Mouse (Mus musculus) liver, postnatal 0 days (tissue): ENCODE measurements around the gene Enpep. TPM values are rescaled to one million over a fixed set of nuclear protein-coding genes. Genes with fewer than 3 reads are reported as not detected.
A peak's percentile ranks its signal among the peaks of the same experiment; 100 is the strongest.

ENCODE experiments used
- ATAC-seq: fragments of 200-750 bp; cut with Nextera tagmentation; 2 replicates; pipeline ENCODE4 v1.8.0; 2017; ENCODE audit warnings: mild to moderate bottlenecking, moderate library complexity
- DNase-seq: peaks from one replicate; pipeline ENCODE4 v3.0.0-alpha.2; 2016
- H3K27ac ChIP-seq: fragments of 300-500 bp; sonication (generic); 2 replicates; pipeline ENCODE4 v1.5.1; 2014; ENCODE audit warnings: antibody characterized with exemption, moderate library complexity, mild to moderate bottlenecking, low read depth
- H3K27me3 ChIP-seq: fragments of 300-500 bp; sonication (generic); 2 replicates; pipeline ENCODE4 v1.6.1; 2014; ENCODE audit warnings: low read length, control low read depth, mixed read lengths; ENCODE audit not compliant: insufficient read depth
- H3K36me3 ChIP-seq: fragments of 300-500 bp; sonication (generic); replicated peaks from 2 replicates; pipeline ENCODE4 v1.6.1; 2014; ENCODE audit warnings: mild to moderate bottlenecking, control low read depth, low read length, moderate library complexity, mixed read lengths; ENCODE audit not compliant: insufficient read depth
- H3K4me1 ChIP-seq: fragments of 300-500 bp; sonication (generic); 2 replicates; pipeline ENCODE4 v1.6.1; 2014; ENCODE audit warnings: antibody characterized with exemption, mild to moderate bottlenecking, control low read depth; ENCODE audit not compliant: insufficient read depth
- H3K4me2 ChIP-seq: fragments of 300-500 bp; sonication (generic); 2 replicates; pipeline ENCODE4 v1.6.1; 2014; ENCODE audit warnings: low read depth, mild to moderate bottlenecking, low read length, moderate library complexity, mixed read lengths
- H3K4me3 ChIP-seq: fragments of 300-500 bp; sonication (generic); 2 replicates; pipeline ENCODE4 v1.5.1; 2014; ENCODE audit warnings: low read depth, low read length
- H3K9ac ChIP-seq: fragments of 300-500 bp; sonication (generic); replicated peaks from 2 replicates; pipeline ENCODE4 v1.6.1; 2014; ENCODE audit warnings: mild to moderate bottlenecking, moderate library complexity
- H3K9me3 ChIP-seq: fragments of 300-500 bp; sonication (generic); 2 replicates; pipeline ENCODE4 v1.6.1; 2016; ENCODE audit warnings: mild to moderate bottlenecking, control low read depth, low read length, mixed read lengths
- CTCF ChIP-seq: sonication (generic); IDR thresholded peaks from 2 replicates; pipeline ENCODE4 v1.5.1; 2016; ENCODE audit warnings: antibody characterized with exemption, low read depth
- EP300 ChIP-seq: IDR thresholded peaks from 2 replicates; pipeline ENCODE4 v1.6.1; 2016; ENCODE audit warnings: antibody characterized with exemption, low read depth, mild to moderate bottlenecking
- WGBS: fragments of 180-500 bp; shearing (Covaris S2); extraction: QIAGEN DNeasy Blood & Tissue Kit; methylation state at CpG from one replicate; pipeline ENCODE4 v1.1.7; 2014; ENCODE audit not compliant: insufficient replicate concordance; 5-methylcytosine and 5-hydroxymethylcytosine counted together
- polyA plus RNA-seq: library from polyadenylated mRNA; unstranded; fragments of >200 nt; fragmentation: Nextera tagmentation; extraction: Ambion mirVana; gene quantifications from 2 replicates; pipeline ENCODE4 v1.2.1, GENCODE M21; 2015

Gene Enpep
- polyA plus RNA-seq, 1 experiment from 2014 or later: 8.6 TPM

GRCm38 (mm10) chr3:129273156-129273831 lies 59.2 kb downstream of the Enpep start:
- no peaks in the 10 kb centered on the region for H3K27me3 ChIP-seq
- H3K9ac ChIP-seq: no peak overlapping the region
- no peaks in the 10 kb centered on the region for H3K9me3 ChIP-seq
- ATAC-seq (no peak), DNase-seq (no peak)
- no peaks in the 10 kb centered on the region; the same call in 1 of the 2 replicates for H3K4me1 ChIP-seq
- 58% methylated on average over 6 of the region's 6 CpGs for WGBS
- no peak for TF ChIP-seq CTCF
- TF ChIP-seq EP300: no peak
- H3K36me3 ChIP-seq: no peaks in the 10 kb centered on the region
- H3K27ac ChIP-seq: no peak overlapping the region
- H3K4me3 ChIP-seq: no peak overlapping the region
- no peak overlapping the region for H3K4me2 ChIP-seq

DNA sequence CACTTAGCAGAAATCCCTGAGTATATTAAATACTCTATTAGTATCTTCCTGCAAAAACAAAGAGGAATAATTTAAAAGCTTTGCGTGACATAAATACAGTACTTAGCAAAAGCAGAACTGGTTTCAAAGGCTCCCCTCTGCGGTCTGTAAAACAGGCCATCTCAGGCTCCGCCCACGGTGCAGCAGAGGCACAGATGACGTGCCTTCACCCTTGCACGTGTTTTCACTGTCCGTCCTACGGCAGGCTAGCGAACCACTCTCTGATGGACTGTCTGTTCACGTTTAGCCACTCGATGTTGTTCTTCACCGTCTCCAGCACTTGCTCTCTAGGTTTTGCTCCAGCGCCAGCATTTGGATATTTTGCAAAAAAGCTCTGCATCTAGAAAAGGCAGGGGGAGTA lies 62.5 kb downstream of the Enpep start:
- peak; percentile 41; the same call in 1 of the 2 replicates for ATAC-seq
- Histone ChIP-seq H3K27ac (no peak overlapping the region), H3K9me3 (no peaks in the 10 kb centered on the region), H3K4me2 (no peak overlapping the region), H3K9ac (no peak overlapping the region), H3K4me3 (no peak overlapping the region), H3K36me3 (no peaks in the 10 kb centered on the region), H3K27me3 (no peaks in the 10 kb centered on the region), H3K4me1 (no peaks in the 10 kb centered on the region; the same call in 1 of the 2 replicates)
- WGBS: 28% methylated on average over 13 of the region's 13 CpGs
- peak; percentile 43 for DNase-seq
- no peak for TF ChIP-seq EP300

DNA sequence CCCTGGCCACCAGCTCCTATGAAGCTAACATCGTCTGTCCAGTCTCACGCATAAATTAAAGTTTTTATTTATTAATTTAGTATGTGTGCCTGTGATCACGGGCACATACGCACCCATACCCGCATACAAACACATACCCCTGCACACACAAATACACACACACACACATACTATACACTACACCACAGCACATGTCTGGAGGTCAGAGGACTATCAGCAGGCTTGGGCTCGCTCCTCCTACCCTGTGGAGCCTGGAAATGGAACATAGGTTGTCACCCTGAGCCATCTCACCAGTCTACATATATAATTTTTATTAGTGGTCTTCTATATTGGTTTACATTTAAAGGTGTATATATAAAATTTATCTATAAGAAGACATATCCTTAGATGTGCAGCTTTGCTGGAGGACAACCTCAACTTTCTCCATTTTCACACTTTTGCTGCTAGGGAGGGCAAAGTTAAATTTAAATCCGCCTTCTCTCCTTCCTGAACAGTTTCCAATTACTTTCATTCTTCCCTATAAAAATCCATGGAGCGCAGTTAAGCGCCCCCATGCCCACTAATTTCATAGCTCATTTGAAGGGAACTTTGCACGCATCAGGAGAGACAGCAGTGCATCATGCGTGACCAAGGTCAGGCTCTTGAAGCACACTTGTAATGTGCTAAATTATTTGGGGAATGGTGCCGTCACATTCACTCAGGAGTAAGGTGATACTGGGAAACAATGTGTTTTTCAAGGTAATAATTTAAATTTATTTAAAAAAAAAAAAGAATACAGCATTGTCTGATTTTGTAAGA lies 63.4 kb downstream of the Enpep start:
- Histone ChIP-seq H3K9me3 (no peaks in the 10 kb centered on the region), H3K4me2 (no peak overlapping the region), H3K9ac (no peak overlapping the region), H3K27me3 (no peaks in the 10 kb centered on the region), H3K4me1 (no peaks in the 10 kb centered on the region; the same call in 1 of the 2 replicates), H3K4me3 (no peak overlapping the region), H3K36me3 (no peaks in the 10 kb centered on the region), H3K27ac (no peak overlapping the region)
- TF ChIP-seq EP300: no peak
- no peak for TF ChIP-seq CTCF
- DNase-seq (no peak), ATAC-seq (no peak)
- 88% methylated on average over 12 of the region's 12 CpGs for WGBS

DNA sequence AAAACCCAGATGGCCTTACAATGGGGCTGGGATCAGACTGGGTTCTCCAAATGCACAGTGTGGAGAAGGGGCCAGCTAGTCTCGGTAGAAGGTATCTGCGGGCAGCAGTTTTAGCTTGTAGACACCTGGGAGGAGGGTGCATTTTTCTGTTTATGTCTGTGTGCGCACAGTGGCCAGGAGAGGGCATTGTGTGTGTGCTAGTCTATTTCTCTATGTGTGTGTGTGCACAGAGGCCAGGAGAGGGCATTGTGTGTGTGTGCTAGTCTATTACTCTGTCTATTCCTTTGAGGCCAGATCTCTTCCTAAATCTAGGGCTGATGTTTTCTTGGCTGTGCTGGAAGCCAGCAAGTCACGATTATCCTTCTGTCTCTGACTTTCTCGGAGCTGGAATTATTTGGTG lies 74.0 kb downstream of the Enpep start:
- Histone ChIP-seq H3K36me3 (no peaks in the 10 kb centered on the region), H3K27me3 (no peaks in the 10 kb centered on the region), H3K4me3 (no peak overlapping the region), H3K9me3 (no peaks in the 10 kb centered on the region), H3K4me2 (no peak overlapping the region), H3K9ac (no peak overlapping the region), H3K27ac (no peak overlapping the region), H3K4me1 (no peaks in the 10 kb centered on the region)
- DNase-seq: no peak
- no peak for ATAC-seq
- no peak for TF ChIP-seq EP300
- peak; percentile 20; the same call in 1 of the 2 replicates for TF ChIP-seq CTCF
- 73% methylated on average over 5 of the region's 5 CpGs for WGBS

GRCm38 (mm10) chr3:129256766-129257165 lies 75.8 kb downstream of the Enpep start:
- no peak for DNase-seq
- no peak for ATAC-seq
- H3K27me3 ChIP-seq: no peaks in the 10 kb centered on the region
- no peaks in the 10 kb centered on the region for H3K4me1 ChIP-seq
- 65% methylated on average over 8 of the region's 8 CpGs for WGBS
- no peak for TF ChIP-seq EP300
- peak; percentile 40 for TF ChIP-seq CTCF
- H3K27ac ChIP-seq: no peak overlapping the region
- no peaks in the 10 kb centered on the region for H3K36me3 ChIP-seq
- no peak overlapping the region; the same call in 1 of the 2 replicates for H3K4me3 ChIP-seq
- H3K4me2 ChIP-seq: 0 out of 2 replicates have a peak overlapping the region, but pooled peaks have one; percentile 18
- no peak overlapping the region for H3K9ac ChIP-seq
- no peaks in the 10 kb centered on the region for H3K9me3 ChIP-seq

- H3K27me3 ChIP-seq: no peaks in the 10 kb centered on the region
- no peaks in the 10 kb centered on the region for H3K9me3 ChIP-seq
- no peak for DNase-seq
- H3K4me3 ChIP-seq: no peak overlapping the region; the same call in 1 of the 2 replicates
- H3K4me2 ChIP-seq: 0 out of 2 replicates have a peak overlapping the region, but pooled peaks have one; percentile 18
- H3K9ac ChIP-seq: no peak overlapping the region
- 46% methylated on average over 19 of the region's 19 CpGs for WGBS
- TF ChIP-seq CTCF (no peak), EP300 (no peak)
- H3K4me1 ChIP-seq: no peaks in the 10 kb centered on the region
- H3K36me3 ChIP-seq: no peaks in the 10 kb centered on the region
- ATAC-seq: no peak
- no peak overlapping the region for H3K27ac ChIP-seq
These were observed 76.2 kb downstream of the Enpep start for GRCm38 (mm10) chr3:129256283-129256682.
